Mouse (Mus musculus): ENCODE data around the gene Spata5. TPM values are rescaled to one million over a fixed set of nuclear protein-coding genes. Genes with fewer than 3 reads are reported as not detected.

The Spata5 gene
- polyA plus RNA-seq, 1 experiment from 2014 or later = 29.8 TPM

- Histone ChIP-seq H3K4me1 (replicated peaks; ENCODE audit: control insufficient read depth, insufficient read depth, low read length) (no peaks in the 10 kb centered on the region), H3K4me2 (ENCODE audit: low read depth, low read length) (no peak overlapping the region), H3K9ac (ENCODE audit: low read length) (no peak overlapping the region), H3K27ac (ENCODE audit: low read length) (no peak overlapping the region), H3K27me3 (ENCODE audit: control insufficient read depth, insufficient read depth, low read depth, low read length) (no peaks in the 10 kb centered on the region), H3K4me3 (ENCODE audit: low read length) (no peak overlapping the region), H3K36me3 (ENCODE audit: control insufficient read depth, insufficient read depth, low read length) (no peaks in the 10 kb centered on the region), H3K9me3 (ENCODE audit: control insufficient read depth, low read length) (no peaks in the 10 kb centered on the region)
- no peak for ATAC-seq (ENCODE audit: low read depth)
- 82% methylated on average over 4 of the region's 4 CpGs for WGBS
Observed at GRCm38 (mm10) chr3:37469353-37469752, 49.7 kb downstream of the Spata5 start.

- H3K27me3 ChIP-seq (ENCODE audit: control insufficient read depth, insufficient read depth, low read depth, low read length) = no peaks in the 10 kb centered on the region
- no peak for ATAC-seq (ENCODE audit: low read depth)
- WGBS = 91% methylated on average over 2 of the region's 2 CpGs
Observed at GRCm38 (mm10) chr3:37470867-37471266, 51.2 kb downstream of the Spata5 start.

GRCm38 (mm10) chr3:37472461-37472860 lies 52.8 kb downstream of the Spata5 start:
- H3K9ac ChIP-seq (ENCODE audit: low read length) = no peak overlapping the region
- H3K9me3 ChIP-seq (ENCODE audit: control insufficient read depth, low read length) = no peaks in the 10 kb centered on the region
- H3K27ac ChIP-seq (ENCODE audit: low read length) = no peak overlapping the region
- H3K27me3 ChIP-seq (ENCODE audit: control insufficient read depth, insufficient read depth, low read depth, low read length) = no peaks in the 10 kb centered on the region
- no peak overlapping the region for H3K4me3 ChIP-seq (ENCODE audit: low read length)
- no peaks in the 10 kb centered on the region for H3K36me3 ChIP-seq (ENCODE audit: control insufficient read depth, insufficient read depth, low read length)
- H3K4me2 ChIP-seq (ENCODE audit: low read depth, low read length) = no peak overlapping the region
- no peaks in the 10 kb centered on the region for H3K4me1 ChIP-seq (replicated peaks; ENCODE audit: control insufficient read depth, insufficient read depth, low read length)
- ATAC-seq (ENCODE audit: low read depth) = no peak

More at GRCm38 (mm10) chr3:37470867-37471266, 51.2 kb downstream of the Spata5 start:
- Histone ChIP-seq H3K36me3 (ENCODE audit: control insufficient read depth, insufficient read depth, low read length) (no peaks in the 10 kb centered on the region), H3K9me3 (ENCODE audit: control insufficient read depth, low read length) (no peaks in the 10 kb centered on the region), H3K4me2 (ENCODE audit: low read depth, low read length) (no peak overlapping the region), H3K27ac (ENCODE audit: low read length) (no peak overlapping the region), H3K4me3 (ENCODE audit: low read length) (no peak overlapping the region), H3K4me1 (replicated peaks; ENCODE audit: control insufficient read depth, insufficient read depth, low read length) (no peaks in the 10 kb centered on the region), H3K9ac (ENCODE audit: low read length) (no peak overlapping the region)

- no peak overlapping the region for H3K27ac ChIP-seq (ENCODE audit: low read length)
- no peak for ATAC-seq (ENCODE audit: low read depth)
- H3K36me3 ChIP-seq (ENCODE audit: control insufficient read depth, insufficient read depth, low read length) = 0 out of 2 replicates have a peak, but pooled peaks cover 3% of the 10 kb centered on the region
- no peaks in the 10 kb centered on the region for H3K9me3 ChIP-seq (ENCODE audit: control insufficient read depth, low read length)
- no peak overlapping the region for H3K4me3 ChIP-seq (ENCODE audit: low read length)
- H3K4me2 ChIP-seq (ENCODE audit: low read depth, low read length) = no peak overlapping the region
- H3K9ac ChIP-seq (ENCODE audit: low read length) = no peak overlapping the region
- H3K27me3 ChIP-seq (ENCODE audit: control insufficient read depth, insufficient read depth, low read depth, low read length) = no peaks in the 10 kb centered on the region
- 0 out of 2 replicates have a peak, but pooled peaks cover 2% of the 10 kb centered on the region for H3K4me1 ChIP-seq (replicated peaks; ENCODE audit: control insufficient read depth, insufficient read depth, low read length)
- 55% methylated on average over 1 of the region's 1 CpGs for WGBS
Observed at GRCm38 (mm10) chr3:37476485-37476884, 56.8 kb downstream of the Spata5 start.

- Histone ChIP-seq H3K27ac (ENCODE audit: low read length) (no peak overlapping the region), H3K4me2 (ENCODE audit: low read depth, low read length) (no peak overlapping the region)
- WGBS = 75% methylated on average over 7 of the region's 7 CpGs
Observed at GRCm38 (mm10) chr3:37477438-37478188, 57.9 kb downstream of the Spata5 start.

GRCm38 (mm10) chr3:37479771-37480170 lies 60.1 kb downstream of the Spata5 start:
- H3K9me3 ChIP-seq (ENCODE audit: control insufficient read depth, low read length) = no peaks in the 10 kb centered on the region
- no peak overlapping the region for H3K4me2 ChIP-seq (ENCODE audit: low read depth, low read length)
- WGBS = 68% methylated on average over 1 of the region's 1 CpGs
- ATAC-seq (ENCODE audit: low read depth) = no peak
- no peaks in the 10 kb centered on the region for H3K27me3 ChIP-seq (ENCODE audit: control insufficient read depth, insufficient read depth, low read depth, low read length)
- 0 out of 2 replicates have a peak, but pooled peaks cover 2% of the 10 kb centered on the region for H3K4me1 ChIP-seq (replicated peaks; ENCODE audit: control insufficient read depth, insufficient read depth, low read length)
- H3K27ac ChIP-seq (ENCODE audit: low read length) = no peak overlapping the region
- no peak overlapping the region for H3K9ac ChIP-seq (ENCODE audit: low read length)
- H3K36me3 ChIP-seq (ENCODE audit: control insufficient read depth, insufficient read depth, low read length) = 0 out of 2 replicates have a peak, but pooled peaks cover 3% of the 10 kb centered on the region
- no peak overlapping the region for H3K4me3 ChIP-seq (ENCODE audit: low read length)

More at GRCm38 (mm10) chr3:37477438-37478188, 57.9 kb downstream of the Spata5 start:
- no peak overlapping the region for H3K4me3 ChIP-seq (ENCODE audit: low read length)
- no peak for ATAC-seq (ENCODE audit: low read depth)
- 0 out of 2 replicates have a peak, but pooled peaks cover 2% of the 10 kb centered on the region for H3K4me1 ChIP-seq (replicated peaks; ENCODE audit: control insufficient read depth, insufficient read depth, low read length)
- H3K9ac ChIP-seq (ENCODE audit: low read length) = no peak overlapping the region
- H3K9me3 ChIP-seq (ENCODE audit: control insufficient read depth, low read length) = no peaks in the 10 kb centered on the region
- no peaks in the 10 kb centered on the region for H3K27me3 ChIP-seq (ENCODE audit: control insufficient read depth, insufficient read depth, low read depth, low read length)
- 0 out of 2 replicates have a peak, but pooled peaks cover 3% of the 10 kb centered on the region for H3K36me3 ChIP-seq (ENCODE audit: control insufficient read depth, insufficient read depth, low read length)

- Histone ChIP-seq H3K27ac (ENCODE audit: low read length) (no peak overlapping the region), H3K9me3 (ENCODE audit: control insufficient read depth, low read length) (no peaks in the 10 kb centered on the region), H3K9ac (ENCODE audit: low read length) (no peak overlapping the region), H3K27me3 (ENCODE audit: control insufficient read depth, insufficient read depth, low read depth, low read length) (no peaks in the 10 kb centered on the region), H3K36me3 (ENCODE audit: control insufficient read depth, insufficient read depth, low read length) (0 out of 2 replicates have a peak, but pooled peaks cover 3% of the 10 kb centered on the region), H3K4me2 (ENCODE audit: low read depth, low read length) (no peak overlapping the region), H3K4me1 (replicated peaks; ENCODE audit: control insufficient read depth, insufficient read depth, low read length) (0 out of 2 replicates have a peak, but pooled peaks cover 2% of the 10 kb centered on the region), H3K4me3 (ENCODE audit: low read length) (no peak overlapping the region)
- no peak for ATAC-seq (ENCODE audit: low read depth)
- WGBS = 92% methylated on average over 31 of the region's 31 CpGs
Observed at GRCm38 (mm10) chr3:37481295-37481694, 61.6 kb downstream of the Spata5 start.

GRCm38 (mm10) chr3:37482720-37483119 lies 63.0 kb downstream of the Spata5 start:
- WGBS = 70% methylated on average over 1 of the region's 1 CpGs

GRCm38 (mm10) chr3:37483709-37484265 lies 64.1 kb downstream of the Spata5 start:
- 73% methylated on average over 4 of the region's 4 CpGs for WGBS
- Histone ChIP-seq H3K4me3 (ENCODE audit: low read length) (no peak overlapping the region), H3K9me3 (ENCODE audit: control insufficient read depth, low read length) (no peaks in the 10 kb centered on the region), H3K4me2 (ENCODE audit: low read depth, low read length) (no peak overlapping the region), H3K27me3 (ENCODE audit: control insufficient read depth, insufficient read depth, low read depth, low read length) (no peaks in the 10 kb centered on the region), H3K36me3 (ENCODE audit: control insufficient read depth, insufficient read depth, low read length) (0 out of 2 replicates have a peak, but pooled peaks cover 3% of the 10 kb centered on the region), H3K4me1 (replicated peaks; ENCODE audit: control insufficient read depth, insufficient read depth, low read length) (peaks cover 2% of the 10 kb centered on the region; the same call in 1 of the 2 replicates), H3K9ac (ENCODE audit: low read length) (no peak overlapping the region), H3K27ac (ENCODE audit: low read length) (no peak overlapping the region)
- ATAC-seq (ENCODE audit: low read depth) = no peak

More at GRCm38 (mm10) chr3:37482720-37483119, 63.0 kb downstream of the Spata5 start:
- H3K4me1 ChIP-seq (replicated peaks; ENCODE audit: control insufficient read depth, insufficient read depth, low read length) = peaks cover 2% of the 10 kb centered on the region; the same call in 1 of the 2 replicates
- H3K36me3 ChIP-seq (ENCODE audit: control insufficient read depth, insufficient read depth, low read length) = 0 out of 2 replicates have a peak, but pooled peaks cover 3% of the 10 kb centered on the region
- H3K4me3 ChIP-seq (ENCODE audit: low read length) = no peak overlapping the region
- H3K27me3 ChIP-seq (ENCODE audit: control insufficient read depth, insufficient read depth, low read depth, low read length) = no peaks in the 10 kb centered on the region
- H3K9ac ChIP-seq (ENCODE audit: low read length) = no peak overlapping the region
- no peak overlapping the region for H3K27ac ChIP-seq (ENCODE audit: low read length)
- ATAC-seq (ENCODE audit: low read depth) = no peak
- no peak overlapping the region for H3K4me2 ChIP-seq (ENCODE audit: low read depth, low read length)
- no peaks in the 10 kb centered on the region for H3K9me3 ChIP-seq (ENCODE audit: control insufficient read depth, low read length)

Measured in lung, embryonic 16.5 days (tissue).